ENCODE assay signal across 8 mouse cellular contexts in the genomic region with DNA sequence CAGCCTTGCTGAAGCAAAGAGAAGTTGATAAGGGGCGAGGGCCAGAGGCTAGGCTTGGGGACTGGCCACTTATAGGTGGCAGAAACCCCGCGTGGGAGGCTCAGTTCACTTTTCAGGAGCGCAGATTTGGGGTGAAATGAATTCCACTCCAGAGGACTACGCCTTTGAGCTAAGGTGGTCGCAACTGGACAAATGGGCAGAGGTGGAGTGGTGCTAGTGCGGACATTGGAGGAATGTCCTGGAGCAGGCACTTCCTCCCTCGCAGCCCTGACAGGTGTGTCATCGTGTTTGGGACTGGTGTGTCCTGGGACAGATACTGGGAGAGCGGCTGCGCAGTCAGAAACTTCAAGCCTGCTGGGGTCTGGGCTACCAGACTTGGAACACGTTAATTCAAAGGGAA. TPM values are rescaled to one million over a fixed set of nuclear protein-coding genes. Genes with fewer than 3 reads are reported as not detected.
A peak's percentile ranks its signal among the peaks of the same experiment; 100 is the strongest.
DNase-seq lines count a peak whose midpoint lies in the region; ATAC-seq and TF ChIP-seq lines count a peak whose summit lies in the region.

No protein-coding gene starts in this region.

- ATAC-seq in embryonic facial prominence, embryonic 14.5 days (ENCODE audit: low read depth), result no peak
- no peak for ATAC-seq in intestine, postnatal 0 days
- ATAC-seq in monocyte, adult 5-6 weeks (replicated peaks; ENCODE audit: insufficient number of reproducible peaks, low FRiP score, low TSS enrichment, poor library complexity, severe bottlenecking), result no peak

- no peak for TF ChIP-seq CTCF in kidney, adult 2 months (conservative IDR thresholded peaks at IDR 0.05; ENCODE audit: insufficient read depth, insufficient read length, low read depth, low read length)
- no peak for TF ChIP-seq CTCF in ES-Bruce4 (IDR thresholded peaks at IDR 0.05; ENCODE audit: low read depth, low read length)
- TF ChIP-seq CTCF in intestine, postnatal 0 days (IDR thresholded peaks at IDR 0.05; ENCODE audit: low read depth), result no peak
- no peak for TF ChIP-seq CTCF in small intestine, adult 2 months (IDR thresholded peaks at IDR 0.05; ENCODE audit: extremely low read depth, insufficient read length, insufficient replicate concordance, low read depth, low read length)

- peak overlapping the region; percentile 66; the same call in 1 of the 2 replicates for H3K9ac ChIP-seq in ES-Bruce4 (ENCODE audit: low read depth, poor library complexity, severe bottlenecking)
- H3K9ac ChIP-seq in embryonic facial prominence, embryonic 14.5 days (ENCODE audit: low read depth, low read length), result peak overlapping the region; percentile 66
- no peak overlapping the region for H3K9ac ChIP-seq in intestine, postnatal 0 days (ENCODE audit: low read depth, low read length)

- no peaks in the 10 kb centered on the region for H3K4me1 ChIP-seq in kidney, adult 2 months (ENCODE audit: control insufficient read depth, insufficient read depth, low read length)
- H3K4me1 ChIP-seq in ES-Bruce4 (ENCODE audit: control insufficient read depth, insufficient read depth, low read length), result no peaks in the 10 kb centered on the region
- H3K4me1 ChIP-seq in embryonic facial prominence, embryonic 14.5 days (ENCODE audit: control insufficient read depth, insufficient read depth, low read length), result no peaks in the 10 kb centered on the region; the same call in 1 of the 2 replicates
- H3K4me1 ChIP-seq in intestine, postnatal 0 days (replicated peaks; ENCODE audit: control insufficient read depth, insufficient read depth, low read length), result no peaks in the 10 kb centered on the region
- H3K4me1 ChIP-seq in small intestine, adult 2 months (ENCODE audit: control insufficient read depth, insufficient read depth, insufficient read length, low read length), result no peaks in the 10 kb centered on the region

- no peaks in the 10 kb centered on the region for H3K36me3 ChIP-seq in kidney, adult 2 months (ENCODE audit: control insufficient read depth, insufficient read depth, low read length)
- H3K36me3 ChIP-seq in ES-Bruce4 (ENCODE audit: control insufficient read depth, insufficient read depth, low read length, poor library complexity, severe bottlenecking), result no peaks in the 10 kb centered on the region
- no peaks in the 10 kb centered on the region for H3K36me3 ChIP-seq in embryonic facial prominence, embryonic 14.5 days (ENCODE audit: control insufficient read depth, insufficient read depth, low read length)
- no peaks in the 10 kb centered on the region for H3K36me3 ChIP-seq in intestine, postnatal 0 days (ENCODE audit: control insufficient read depth, insufficient read depth)
- no peaks in the 10 kb centered on the region for H3K36me3 ChIP-seq in small intestine, adult 2 months (ENCODE audit: control insufficient read depth, insufficient read depth, low read length)

- no peak for TF ChIP-seq POLR2A in kidney, adult 2 months (IDR thresholded peaks at IDR 0.05; ENCODE audit: low read depth, low read length)
- TF ChIP-seq POLR2A in ES-Bruce4 (IDR thresholded peaks at IDR 0.05; ENCODE audit: insufficient read depth, low read length), result no peak
- no peak for TF ChIP-seq POLR2A in small intestine, adult 2 months (IDR thresholded peaks at IDR 0.05; ENCODE audit: low read depth, low read length)

- H3K4me3 ChIP-seq in kidney, adult 2 months (ENCODE audit: insufficient read depth, low read depth, low read length), result peak overlapping the region; percentile 15; the same call in 1 of the 2 replicates
- H3K4me3 ChIP-seq in ES-Bruce4 (ENCODE audit: low read depth, low read length), result peak overlapping the region; percentile 91
- H3K4me3 ChIP-seq in embryonic facial prominence, embryonic 14.5 days (ENCODE audit: low read depth, low read length), result peak overlapping the region; percentile 64
- H3K4me3 ChIP-seq in intestine, postnatal 0 days (ENCODE audit: low read depth, low read length), result peak overlapping the region; percentile 60
- H3K4me3 ChIP-seq in small intestine, adult 2 months (ENCODE audit: low read depth, low read length), result peak overlapping the region; percentile 58

- H3K4me2 ChIP-seq in embryonic facial prominence, embryonic 14.5 days (ENCODE audit: low read depth, low read length), result peak overlapping the region; percentile 53
- peak overlapping the region; percentile 83 for H3K4me2 ChIP-seq in intestine, postnatal 0 days (replicated peaks; ENCODE audit: low read depth)

- no peak for DNase-seq in kidney, adult 2 months
- no peak for DNase-seq in kidney, adult 18-20 months
- no peak for DNase-seq in embryonic facial prominence, embryonic 14.5 days (ENCODE audit: low spot score)
- no peak for DNase-seq in urinary bladder, adult 18-20 months (ENCODE audit: low spot score in 2 of 2)

- no peak for TF ChIP-seq EP300 in ES-Bruce4 (IDR thresholded peaks at IDR 0.05; ENCODE audit: insufficient read depth, low read depth, low read length)

- 5% methylated on average over 12 of the region's 12 CpGs for WGBS in kidney, adult 2 months
- under 1% methylated on average over 12 of the region's 12 CpGs for WGBS in embryonic facial prominence, embryonic 14.5 days
- 2% methylated on average over 12 of the region's 12 CpGs for WGBS in intestine, postnatal 0 days
- whole genome bisulfite sequencing in small intestine, adult 2 months, result 6% methylated on average over 12 of the region's 12 CpGs

- H3K27me3 ChIP-seq in kidney, adult 2 months (replicated peaks; ENCODE audit: control insufficient read depth, insufficient read depth, low read length), result no peaks in the 10 kb centered on the region
- H3K27me3 ChIP-seq in ES-Bruce4 (ENCODE audit: control insufficient read depth, insufficient read depth, low read length, poor library complexity, severe bottlenecking), result no peaks in the 10 kb centered on the region
- H3K27me3 ChIP-seq in embryonic facial prominence, embryonic 14.5 days (replicated peaks; ENCODE audit: control insufficient read depth, insufficient read depth, low read length), result no peaks in the 10 kb centered on the region; the same call in 1 of the 2 replicates
- peaks cover 17% of the 10 kb centered on the region for H3K27me3 ChIP-seq in intestine, postnatal 0 days (replicated peaks; ENCODE audit: control insufficient read depth, insufficient read depth, low read length)
- peaks cover 9% of the 10 kb centered on the region; the same call in 1 of the 2 replicates for H3K27me3 ChIP-seq in small intestine, adult 2 months (ENCODE audit: control insufficient read depth, insufficient read depth, low read length)

- H3K9me3 ChIP-seq in ES-Bruce4 (replicated peaks; ENCODE audit: control insufficient read depth, insufficient read depth, low read length, poor library complexity, severe bottlenecking), result no peaks in the 10 kb centered on the region
- no peaks in the 10 kb centered on the region for H3K9me3 ChIP-seq in embryonic facial prominence, embryonic 14.5 days (ENCODE audit: control insufficient read depth, low read length)
- no peaks in the 10 kb centered on the region for H3K9me3 ChIP-seq in intestine, postnatal 0 days (ENCODE audit: control insufficient read depth)

- no peak overlapping the region for H3K27ac ChIP-seq in kidney, adult 2 months (ENCODE audit: insufficient read depth, low read depth, low read length)
- H3K27ac ChIP-seq in ES-Bruce4 (ENCODE audit: insufficient read depth, low read length), result no peak overlapping the region
- no peak overlapping the region for H3K27ac ChIP-seq in embryonic facial prominence, embryonic 14.5 days (replicated peaks; ENCODE audit: low read depth, low read length)
- H3K27ac ChIP-seq in intestine, postnatal 0 days (ENCODE audit: low read depth, low read length), result no peak overlapping the region
- H3K27ac ChIP-seq in small intestine, adult 2 months (ENCODE audit: insufficient read depth, low read depth, low read length), result no peak overlapping the region

RNA-seq across cellular contexts. Expression of a gene that starts 0.9 kb away (rescaled TPM):
- polyA plus RNA-seq in kidney, adult 2 months (2012; rRNA removed), result 0.23 and 0.33 TPM in 2 replicates
- 1.5 and 1.6 TPM in 2 replicates for polyA plus RNA-seq in ES-Bruce4 (2011; ENCODE audit: insufficient read depth, insufficient read length, low read depth, missing spikeins)
- polyA plus RNA-seq in embryonic facial prominence, embryonic 14.5 days (2014; fragmentation: Nextera tagmentation; extraction: Ambion mirVana), result 8.3 and 9.0 TPM in 2 replicates
- 1.3 and 1.5 TPM in 2 replicates for polyA plus RNA-seq in intestine, postnatal 0 days (2015; fragmentation: Nextera tagmentation; extraction: Ambion mirVana)
- polyA plus RNA-seq in small intestine, adult 2 months (2012; rRNA removed), result 0.04 TPM in 2 replicates
- not detected in 3 replicates for total RNA-seq in monocyte, adult 5-6 weeks (2017)

Comparison
In these comparisons a context has a peak if more than half of its experiments do, and no peak if none do; other contexts are left out.
1. H3K4me3 ChIP-seq: peak in every context shown above with its lines; median percentile 91 in ES-Bruce4; 64 in embryonic facial prominence, embryonic 14.5 days; 60 in intestine, postnatal 0 days; 58 in small intestine, adult 2 months; 15 in kidney, adult 2 months.